Mouse (Mus musculus): Measurements from ENCODE around the gene Caskin1. TPM values are rescaled to one million over a fixed set of nuclear protein-coding genes. Genes with fewer than 3 reads are reported as not detected.

Gene Caskin1
- polyA plus RNA-seq, 1 experiment from 2014 or later: 32.8 TPM

- Histone ChIP-seq H3K27ac (no peak overlapping the region), H3K9me3 (no peaks in the 10 kb centered on the region), H3K36me3 (no peaks in the 10 kb centered on the region), H3K27me3 (peaks cover 29% of the 10 kb centered on the region), H3K4me1 (replicated peaks) (peaks cover 42% of the 10 kb centered on the region), H3K4me2 (peak overlapping the region; percentile 93), H3K4me3 (no peak overlapping the region), H3K9ac (no peak overlapping the region)
- no peak for ATAC-seq (ENCODE audit: low FRiP score)
- 39% methylated on average over 9 of the region's 9 CpGs for WGBS
These were observed 60.0 kb downstream of the Caskin1 start for GRCm38 (mm10) chr17:24548435-24548834.

- Histone ChIP-seq H3K4me1 (replicated peaks) (peaks cover 42% of the 10 kb centered on the region), H3K4me3 (peak overlapping the region; percentile 91), H3K4me2 (peak overlapping the region; percentile 93), H3K9me3 (no peaks in the 10 kb centered on the region), H3K9ac (peak overlapping the region; percentile 53; the same call in 1 of the 2 replicates), H3K27ac (peak overlapping the region; percentile 72), H3K36me3 (no peaks in the 10 kb centered on the region), H3K27me3 (peaks cover 29% of the 10 kb centered on the region)
- ATAC-seq (ENCODE audit: low FRiP score): peak; percentile 8; the same call in 1 of the 2 replicates
- 5% methylated on average over 23 of the region's 23 CpGs for WGBS
These were observed 60.7 kb downstream of the Caskin1 start for GRCm38 (mm10) chr17:24548921-24549617.

- ATAC-seq (ENCODE audit: low FRiP score): peak; percentile 95
- under 1% methylated on average over 65 of the region's 72 CpGs for whole genome bisulfite sequencing
- H3K4me3 ChIP-seq: peak within 1 kb of the TSS; percentile 91
- H3K36me3 ChIP-seq: no peaks in the 10 kb centered on the region
- peaks cover 26% of the 10 kb centered on the region for H3K27me3 ChIP-seq
- peak within 1 kb of the TSS; percentile 96 for H3K9ac ChIP-seq
- no peaks in the 10 kb centered on the region for H3K9me3 ChIP-seq
- peaks cover 41% of the 10 kb centered on the region for H3K4me1 ChIP-seq (replicated peaks)
- H3K4me2 ChIP-seq: peak within 1 kb of the TSS; percentile 93
- H3K27ac ChIP-seq: peak within 1 kb of the TSS; percentile 98
These were observed 61.4 kb downstream of the Caskin1 start, which contains the start of gene Pkd1 for GRCm38 (mm10) chr17:24549618-24550415. Pkd1 (plus strand) TSS chr17:24549834.

- H3K27me3 ChIP-seq: peaks cover 24% of the 10 kb centered on the region
- H3K4me2 ChIP-seq: peak overlapping the region; percentile 93
- peaks cover 40% of the 10 kb centered on the region for H3K4me1 ChIP-seq (replicated peaks)
These were observed 62.1 kb downstream of the Caskin1 start for GRCm38 (mm10) chr17:24550416-24551049.

GRCm38 (mm10) chr17:24551050-24551444 lies 62.6 kb downstream of the Caskin1 start:
- Histone ChIP-seq H3K27ac (peak overlapping the region; percentile 98), H3K9me3 (no peaks in the 10 kb centered on the region), H3K4me2 (peak overlapping the region; percentile 93), H3K27me3 (peaks cover 23% of the 10 kb centered on the region), H3K4me3 (peak overlapping the region; percentile 91), H3K36me3 (no peaks in the 10 kb centered on the region), H3K4me1 (replicated peaks) (peaks cover 40% of the 10 kb centered on the region), H3K9ac (peak overlapping the region; percentile 96)
- 58% methylated on average over 3 of the region's 3 CpGs for WGBS
- no peak for ATAC-seq (ENCODE audit: low FRiP score)

More at GRCm38 (mm10) chr17:24550416-24551049, 62.1 kb downstream of the Caskin1 start:
- H3K9ac ChIP-seq: peak overlapping the region; percentile 96
- H3K36me3 ChIP-seq: no peaks in the 10 kb centered on the region
- H3K27ac ChIP-seq: peak overlapping the region; percentile 98
- WGBS: under 1% methylated on average over 44 of the region's 44 CpGs
- peak; percentile 88 for ATAC-seq (ENCODE audit: low FRiP score)
- peak overlapping the region; percentile 91 for H3K4me3 ChIP-seq
- H3K9me3 ChIP-seq: no peaks in the 10 kb centered on the region

GRCm38 (mm10) chr17:24557091-24557490 lies 68.7 kb downstream of the Caskin1 start:
- no peak overlapping the region for H3K4me2 ChIP-seq
- no peak overlapping the region for H3K9ac ChIP-seq
- peaks cover 47% of the 10 kb centered on the region for H3K4me1 ChIP-seq (replicated peaks)
- H3K9me3 ChIP-seq: no peaks in the 10 kb centered on the region
- 93% methylated on average over 7 of the region's 7 CpGs for WGBS
- H3K4me3 ChIP-seq: no peak overlapping the region
- no peak for ATAC-seq (ENCODE audit: low FRiP score)
- no peaks in the 10 kb centered on the region for H3K27me3 ChIP-seq
- no peaks in the 10 kb centered on the region for H3K36me3 ChIP-seq
- no peak overlapping the region for H3K27ac ChIP-seq

Other genes with a start within 250 kb of the Caskin1 start
- 17.2 and 17.9 TPM in 2 replicates for gene Ccnf, start 237.1 kb upstream of the Caskin1 start, polyA plus RNA-seq (2015; fragmentation: Nextera tagmentation; extraction: Ambion mirVana)
- 0.43 and 0.61 TPM in 2 replicates for gene Abca17, start 137.5 kb upstream of the Caskin1 start, polyA plus RNA-seq (2015; fragmentation: Nextera tagmentation; extraction: Ambion mirVana)
- 23.4 and 25.5 TPM in 2 replicates for gene Abca3, start 136.7 kb upstream of the Caskin1 start, polyA plus RNA-seq (2015; fragmentation: Nextera tagmentation; extraction: Ambion mirVana)
- gene Rnps1, start 74.0 kb upstream of the Caskin1 start, polyA plus RNA-seq (2015; fragmentation: Nextera tagmentation; extraction: Ambion mirVana): 328 and 342 TPM in 2 replicates
- 47.4 and 55.6 TPM in 2 replicates for gene Eci1, start 62.0 kb upstream of the Caskin1 start, polyA plus RNA-seq (2015; fragmentation: Nextera tagmentation; extraction: Ambion mirVana)
- gene Dnase1l2, start 45.5 kb upstream of the Caskin1 start, polyA plus RNA-seq (2015; fragmentation: Nextera tagmentation; extraction: Ambion mirVana): 5.1 and 6.0 TPM in 2 replicates
- gene E4f1, start 18.3 kb upstream of the Caskin1 start, polyA plus RNA-seq (2015; fragmentation: Nextera tagmentation; extraction: Ambion mirVana): 41.9 and 43.5 TPM in 2 replicates
- gene Pgp, start 18.2 kb upstream of the Caskin1 start, polyA plus RNA-seq (2015; fragmentation: Nextera tagmentation; extraction: Ambion mirVana): 55.4 and 56.9 TPM in 2 replicates
- gene Bricd5, start 14.7 kb upstream of the Caskin1 start, polyA plus RNA-seq (2015; fragmentation: Nextera tagmentation; extraction: Ambion mirVana): 0.27 and 1.2 TPM in 2 replicates
- 35.5 and 36.1 TPM in 2 replicates for gene Mlst8, start 9.5 kb upstream of the Caskin1 start, polyA plus RNA-seq (2015; fragmentation: Nextera tagmentation; extraction: Ambion mirVana)
- 86.0 and 89.9 TPM in 2 replicates for gene Traf7, start 39.3 kb downstream of the Caskin1 start, polyA plus RNA-seq (2015; fragmentation: Nextera tagmentation; extraction: Ambion mirVana)
- gene Rab26, start 45.6 kb downstream of the Caskin1 start, polyA plus RNA-seq (2015; fragmentation: Nextera tagmentation; extraction: Ambion mirVana): 2.8 and 3.1 TPM in 2 replicates
- 20.1 and 21.6 TPM in 2 replicates for gene Pkd1, start 61.2 kb downstream of the Caskin1 start, polyA plus RNA-seq (2015; fragmentation: Nextera tagmentation; extraction: Ambion mirVana)
- gene Tsc2, start 144.0 kb downstream of the Caskin1 start, polyA plus RNA-seq (2015; fragmentation: Nextera tagmentation; extraction: Ambion mirVana): 67.9 and 76.0 TPM in 2 replicates
- 8.2 and 8.8 TPM in 2 replicates for gene Nthl1, start 144.1 kb downstream of the Caskin1 start, polyA plus RNA-seq (2015; fragmentation: Nextera tagmentation; extraction: Ambion mirVana)
- 32.7 and 34.3 TPM in 2 replicates for gene Slc9a3r2, start 161.7 kb downstream of the Caskin1 start, polyA plus RNA-seq (2015; fragmentation: Nextera tagmentation; extraction: Ambion mirVana)
- gene Npw, start 169.9 kb downstream of the Caskin1 start, polyA plus RNA-seq (2015; fragmentation: Nextera tagmentation; extraction: Ambion mirVana): not detected in 2 replicates
- 17.7 and 17.8 TPM in 2 replicates for gene Zfp598, start 181.1 kb downstream of the Caskin1 start, polyA plus RNA-seq (2015; fragmentation: Nextera tagmentation; extraction: Ambion mirVana)
- gene Syngr3, start 201.4 kb downstream of the Caskin1 start, polyA plus RNA-seq (2015; fragmentation: Nextera tagmentation; extraction: Ambion mirVana): 114 and 115 TPM in 2 replicates
- gene Gfer, start 207.6 kb downstream of the Caskin1 start, polyA plus RNA-seq (2015; fragmentation: Nextera tagmentation; extraction: Ambion mirVana): 38.7 and 38.9 TPM in 2 replicates
- gene Noxo1, start 207.6 kb downstream of the Caskin1 start, polyA plus RNA-seq (2015; fragmentation: Nextera tagmentation; extraction: Ambion mirVana): 2.9 and 3.4 TPM in 2 replicates
- 69.0 and 70.6 TPM in 2 replicates for gene Tbl3, start 219.1 kb downstream of the Caskin1 start, polyA plus RNA-seq (2015; fragmentation: Nextera tagmentation; extraction: Ambion mirVana)
- 0.27 TPM in 1 of 2 replicates, not detected in the other for gene Rnf151, start 229.5 kb downstream of the Caskin1 start, polyA plus RNA-seq (2015; fragmentation: Nextera tagmentation; extraction: Ambion mirVana)
- 782 and 783 TPM in 2 replicates for gene Rps2, start 229.5 kb downstream of the Caskin1 start, polyA plus RNA-seq (2015; fragmentation: Nextera tagmentation; extraction: Ambion mirVana)
- gene Ndufb10, start 235.9 kb downstream of the Caskin1 start, polyA plus RNA-seq (2015; fragmentation: Nextera tagmentation; extraction: Ambion mirVana): 259 and 262 TPM in 2 replicates
- not detected in 2 replicates for gene Rpl3l, start 239.2 kb downstream of the Caskin1 start, polyA plus RNA-seq (2015; fragmentation: Nextera tagmentation; extraction: Ambion mirVana)
- gene Msrb1, start 248.0 kb downstream of the Caskin1 start, polyA plus RNA-seq (2015; fragmentation: Nextera tagmentation; extraction: Ambion mirVana): 20.2 and 24.0 TPM in 2 replicates

All from hindbrain, embryonic 13.5 days (tissue).